Mouse (Mus musculus): Measurements from ENCODE around the gene Trabd.

GRCm38 (mm10) chr15:89063536-89063935 is 11.4 kb upstream of the Trabd start:
- TF ChIP-seq CTCF (IDR thresholded peaks at IDR 0.05; ENCODE audit: low read depth): no peak
- TF ChIP-seq EP300 (IDR thresholded peaks at IDR 0.05; ENCODE audit: low read depth): no peak

All from heart, postnatal 0 days (tissue).